Mouse (Mus musculus) lung, embryonic 15.5 days (tissue): Measurements from ENCODE around the gene March9. TPM values are rescaled to one million over a fixed set of nuclear protein-coding genes. Genes with fewer than 3 reads are reported as not detected.

Experiments
- polyA plus RNA-seq: library from polyadenylated mRNA; unstranded; fragments of >200 nt; fragmentation: Nextera tagmentation; extraction: Ambion mirVana; gene quantifications from 2 replicates; pipeline ENCODE4 v1.2.1, GENCODE M21; 2015

The March9 gene
- polyA plus RNA-seq, 1 experiment from 2014 or later: 0.61 TPM

Other genes starting within 250 kb of the March9 start
- gene Atp23, start 158.8 kb downstream of the March9 start, polyA plus RNA-seq: 16.2 and 18.7 TPM in 2 replicates
- gene Ctdsp2, start 81.5 kb downstream of the March9 start, polyA plus RNA-seq: 68.6 and 73.1 TPM in 2 replicates
- 0.25 and 0.39 TPM in 2 replicates for gene Avil, start 59.5 kb downstream of the March9 start, polyA plus RNA-seq
- gene Tsfm, start 29.3 kb downstream of the March9 start, polyA plus RNA-seq: 73.2 and 79.2 TPM in 2 replicates
- 45.8 and 49.6 TPM in 2 replicates for gene Mettl1, start 18.8 kb downstream of the March9 start, polyA plus RNA-seq
- 0.52 and 0.58 TPM in 2 replicates for gene Eef1akmt3, start 18.7 kb downstream of the March9 start, polyA plus RNA-seq
- gene Cyp27b1, start 11.9 kb downstream of the March9 start, polyA plus RNA-seq: 0.16 and 0.25 TPM in 2 replicates
- gene Cdk4, start 3.4 kb upstream of the March9 start, polyA plus RNA-seq: 1,786 and 1,890 TPM in 2 replicates
- gene Tspan31, start 10.1 kb upstream of the March9 start, polyA plus RNA-seq: 161 and 175 TPM in 2 replicates
- 0.05 and 0.07 TPM in 2 replicates for gene Agap2, start 15.1 kb upstream of the March9 start, polyA plus RNA-seq
- gene Os9, start 60.9 kb upstream of the March9 start, polyA plus RNA-seq: 90.1 and 101 TPM in 2 replicates
- gene B4galnt1, start 105.0 kb upstream of the March9 start, polyA plus RNA-seq: 2.8 and 3.6 TPM in 2 replicates
- gene Slc26a10, start 120.5 kb upstream of the March9 start, polyA plus RNA-seq: 0.86 and 0.93 TPM in 2 replicates
- 55.4 and 59.0 TPM in 2 replicates for gene Arhgef25, start 129.9 kb upstream of the March9 start, polyA plus RNA-seq
- 73.9 and 82.6 TPM in 2 replicates for gene Dtx3, start 135.5 kb upstream of the March9 start, polyA plus RNA-seq
- 24.4 and 27.2 TPM in 2 replicates for gene Pip4k2c, start 151.4 kb upstream of the March9 start, polyA plus RNA-seq
- 0.70 and 1.3 TPM in 2 replicates for gene Kif5a, start 203.2 kb upstream of the March9 start, polyA plus RNA-seq
- 184 and 189 TPM in 2 replicates for gene Dctn2, start 206.2 kb upstream of the March9 start, polyA plus RNA-seq
- 13.3 and 18.8 TPM in 2 replicates for gene Mbd6, start 228.8 kb upstream of the March9 start, polyA plus RNA-seq